Mouse (Mus musculus) stomach, postnatal 0 days (tissue): ENCODE measurements around the gene Ppard. TPM values are rescaled to one million over a fixed set of nuclear protein-coding genes. Genes with fewer than 3 reads are reported as not detected.
A peak's percentile ranks its signal among the peaks of the same experiment; 100 is the strongest.
"Not testable (repeated sequence)": the region's sequence is repeated elsewhere in the genome, so short reads cannot be mapped to it uniquely, and the experiment has no call there.

Experiments used
- ATAC-seq: fragments of 200-750 bp; cut with Nextera tagmentation; 2 replicates; pipeline ENCODE4 v1.8.0; 2017; ENCODE audit not compliant: low FRiP score, low TSS enrichment
- DNase-seq: peaks from one replicate; pipeline ENCODE4 v3.0.0-alpha.2; 2016; ENCODE audit warnings: low spot score
- H3K27ac ChIP-seq: fragments of 300-500 bp; sonication (generic); replicated peaks from 2 replicates; pipeline ENCODE4 v1.5.1; 2014; ENCODE audit warnings: mild to moderate bottlenecking, control low read depth
- H3K27me3 ChIP-seq: fragments of 300-500 bp; sonication (generic); 2 replicates; pipeline ENCODE4 v1.6.1; 2014; ENCODE audit warnings: low read length; ENCODE audit not compliant: control insufficient read depth, insufficient read depth
- H3K36me3 ChIP-seq: fragments of 300-500 bp; sonication (generic); 2 replicates; pipeline ENCODE4 v1.6.1; 2014; ENCODE audit warnings: low read length, mixed read lengths; ENCODE audit not compliant: control insufficient read depth, insufficient read depth
- H3K4me1 ChIP-seq: fragments of 300-500 bp; sonication (generic); replicated peaks from 2 replicates; pipeline ENCODE4 v1.6.1; 2014; ENCODE audit warnings: antibody characterized with exemption; ENCODE audit not compliant: control insufficient read depth, insufficient read depth
- H3K4me2 ChIP-seq: fragments of 300-500 bp; sonication (generic); replicated peaks from 2 replicates; pipeline ENCODE4 v1.6.1; 2014; ENCODE audit warnings: low read depth, mild to moderate bottlenecking, control low read depth, moderate library complexity
- H3K4me3 ChIP-seq: fragments of 300-500 bp; sonication (generic); 2 replicates; pipeline ENCODE4 v1.5.1; 2014; ENCODE audit warnings: low read depth, low read length, control low read depth
- H3K9ac ChIP-seq: fragments of 300-500 bp; sonication (generic); 2 replicates; pipeline ENCODE4 v1.6.1; 2014; ENCODE audit warnings: mild to moderate bottlenecking, low read length, control low read depth, mixed read lengths
- H3K9me3 ChIP-seq: fragments of 300-500 bp; sonication (generic); 2 replicates; pipeline ENCODE4 v1.6.1; 2016; ENCODE audit warnings: low read length; ENCODE audit not compliant: control insufficient read depth
- CTCF ChIP-seq: IDR thresholded peaks from 2 replicates; pipeline ENCODE4 v1.5.1; 2016; ENCODE audit warnings: antibody characterized with exemption, low read depth, mild to moderate bottlenecking, moderate library complexity
- EP300 ChIP-seq: optimal IDR thresholded peaks from 2 replicates; pipeline ENCODE3; 2016; ENCODE audit warnings: antibody characterized with exemption
- WGBS: fragments of 180-500 bp; shearing (Covaris S2); extraction: QIAGEN DNeasy Blood & Tissue Kit; methylation state at CpG from one replicate; pipeline ENCODE4 v1.1.7; 2014; 5-methylcytosine and 5-hydroxymethylcytosine counted together
- polyA plus RNA-seq: library from polyadenylated mRNA; unstranded; fragments of >200 nt; fragmentation: Nextera tagmentation; extraction: Ambion mirVana; gene quantifications from 2 replicates; pipeline ENCODE4 v1.2.1, GENCODE M21; 2015

Ppard gene
- polyA plus RNA-seq, 1 experiment from 2014 or later, result 3.4 TPM

- H3K4me1 ChIP-seq, result peaks cover 6% of the 10 kb centered on the region; the same call in 1 of the 2 replicates
- DNase-seq, result no peak
- peak overlapping the region; percentile 73; the same call in 1 of the 2 replicates for H3K4me3 ChIP-seq
- H3K36me3 ChIP-seq, result peaks cover 15% of the 10 kb centered on the region
- TF ChIP-seq CTCF (no peak), EP300 (no peak)
- no peaks in the 10 kb centered on the region for H3K9me3 ChIP-seq
- H3K27ac ChIP-seq, result 0 out of 2 replicates have a peak overlapping the region, but pooled peaks have one; percentile 98
- WGBS, result 18% methylated on average over 2 of the region's 2 CpGs
- peak overlapping the region; percentile 92; the same call in 1 of the 2 replicates for H3K9ac ChIP-seq
- H3K4me2 ChIP-seq, result peak overlapping the region; percentile 90
- ATAC-seq, result no peak
- H3K27me3 ChIP-seq, result no peaks in the 10 kb centered on the region
These were observed 97.7 kb downstream of the Ppard start for GRCm38 (mm10) chr17:28330232-28330546.

- DNase-seq, H3K4me3 ChIP-seq, H3K4me1 ChIP-seq, H3K9ac ChIP-seq, H3K4me2 ChIP-seq, H3K27me3 ChIP-seq, H3K9me3 ChIP-seq, ATAC-seq: not testable (repeated sequence)
- 32% methylated on average over 6 of the region's 8 CpGs for WGBS
- Histone ChIP-seq H3K27ac (peak overlapping the region; percentile 45; the same call in 1 of the 2 replicates), H3K36me3 (peaks cover 17% of the 10 kb centered on the region)
These were observed 98.1 kb downstream of the Ppard start for GRCm38 (mm10) chr17:28330590-28330989.

GRCm38 (mm10) chr17:28331241-28332112 lies 99.0 kb downstream of the Ppard start:
- ATAC-seq (no peak), DNase-seq (no peak)
- no peak overlapping the region for H3K9ac ChIP-seq
- WGBS, result 28% methylated on average over 7 of the region's 7 CpGs
- no peak overlapping the region for H3K4me2 ChIP-seq
- no peaks in the 10 kb centered on the region for H3K9me3 ChIP-seq
- TF ChIP-seq CTCF (no peak), EP300 (no peak)
- peaks cover 6% of the 10 kb centered on the region; the same call in 1 of the 2 replicates for H3K4me1 ChIP-seq
- no peaks in the 10 kb centered on the region for H3K27me3 ChIP-seq
- peak overlapping the region; percentile 45 for H3K27ac ChIP-seq
- H3K36me3 ChIP-seq, result peaks cover 17% of the 10 kb centered on the region
- H3K4me3 ChIP-seq, result no peak overlapping the region

GRCm38 (mm10) chr17:28332113-28332914 lies 99.8 kb downstream of the Ppard start:
- no peak overlapping the region for H3K4me3 ChIP-seq
- H3K36me3 ChIP-seq, result peaks cover 17% of the 10 kb centered on the region
- DNase-seq (no peak), ATAC-seq (no peak)
- TF ChIP-seq CTCF (peak; percentile 58), EP300 (no peak)
- H3K9me3 ChIP-seq, result no peaks in the 10 kb centered on the region
- H3K27ac ChIP-seq, result 0 out of 2 replicates have a peak overlapping the region, but pooled peaks have one; percentile 30
- no peaks in the 10 kb centered on the region for H3K27me3 ChIP-seq
- H3K9ac ChIP-seq, result 0 out of 2 replicates have a peak overlapping the region, but pooled peaks have one; percentile 18
- H3K4me1 ChIP-seq, result peaks cover 6% of the 10 kb centered on the region; the same call in 1 of the 2 replicates
- H3K4me2 ChIP-seq, result no peak overlapping the region
- WGBS, result 60% methylated on average over 13 of the region's 13 CpGs

GRCm38 (mm10) chr17:28332915-28333546 lies 100.5 kb downstream of the Ppard start:
- ATAC-seq, result no peak
- Histone ChIP-seq H3K4me2 (no peak overlapping the region), H3K9me3 (no peaks in the 10 kb centered on the region), H3K27ac (0 out of 2 replicates have a peak overlapping the region, but pooled peaks have one; percentile 18), H3K4me3 (no peak overlapping the region), H3K27me3 (no peaks in the 10 kb centered on the region), H3K36me3 (peaks cover 19% of the 10 kb centered on the region), H3K9ac (0 out of 2 replicates have a peak overlapping the region, but pooled peaks have one; percentile 13), H3K4me1 (0 out of 2 replicates have a peak, but pooled peaks cover 2% of the 10 kb centered on the region)
- TF ChIP-seq CTCF (no peak), EP300 (no peak)
- DNase-seq, result no peak
- WGBS, result 38% methylated on average over 31 of the region's 31 CpGs
